Mouse (Mus musculus): ENCODE measurements at regions not wholly inside any gene's neighbourhood (a gene's known extent, or its start where the extent isn't known, plus 50 kb on each side); places are given as distances from the start of the nearest gene placed in this dataset.

GRCm38 (mm10) chr10:91569046-91569445, 387.9 kb upstream of the Tmpo start:
- TF ChIP-seq CTCF (IDR thresholded peaks at IDR 0.05; ENCODE audit: low read depth) (no peak), EP300 (IDR thresholded peaks at IDR 0.05; ENCODE audit: low read depth) (no peak)
